Mouse (Mus musculus): ENCODE results near the gene Mybbp1a. TPM values are rescaled to one million over a fixed set of nuclear protein-coding genes. Genes with fewer than 3 reads are reported as not detected.

Gene Mybbp1a
- polyA plus RNA-seq, 1 experiment from 2014 or later, result 164 TPM

DNA sequence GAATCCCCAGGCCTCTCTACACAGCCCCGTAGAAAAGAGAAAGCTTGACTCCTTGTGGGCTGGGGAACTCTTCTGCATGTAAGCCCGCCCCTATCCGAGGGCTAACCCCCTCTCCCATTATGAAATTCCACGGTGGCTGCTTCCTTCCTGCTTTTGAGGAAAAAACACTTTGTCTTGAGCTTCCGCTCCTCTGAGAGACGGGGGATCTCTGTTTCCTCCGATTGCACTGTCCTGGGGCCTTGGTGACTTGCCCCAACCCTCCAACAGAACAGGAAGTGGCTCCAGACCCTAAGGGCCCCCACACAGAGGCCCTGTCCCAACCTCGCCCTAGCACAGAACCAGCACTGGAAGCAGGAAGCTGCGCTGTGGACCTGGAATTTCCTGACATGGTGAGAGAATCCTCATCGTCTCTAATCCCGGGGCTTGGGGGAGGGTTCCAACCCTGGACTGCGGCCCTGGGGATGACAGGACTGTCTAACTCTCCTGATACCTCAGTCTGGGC lies 16.9 kb downstream of the Mybbp1a start:
- Histone ChIP-seq H3K9ac (no peak overlapping the region), H3K9me3 (no peaks in the 10 kb centered on the region), H3K36me3 (no peaks in the 10 kb centered on the region), H3K4me3 (no peak overlapping the region), H3K4me2 (replicated peaks) (no peak overlapping the region), H3K27me3 (no peaks in the 10 kb centered on the region), H3K27ac (no peak overlapping the region), H3K4me1 (no peaks in the 10 kb centered on the region)
- 69% methylated on average over 12 of the region's 12 CpGs for WGBS
- no peak for ATAC-seq (ENCODE audit: low FRiP score, low read depth)

DNA sequence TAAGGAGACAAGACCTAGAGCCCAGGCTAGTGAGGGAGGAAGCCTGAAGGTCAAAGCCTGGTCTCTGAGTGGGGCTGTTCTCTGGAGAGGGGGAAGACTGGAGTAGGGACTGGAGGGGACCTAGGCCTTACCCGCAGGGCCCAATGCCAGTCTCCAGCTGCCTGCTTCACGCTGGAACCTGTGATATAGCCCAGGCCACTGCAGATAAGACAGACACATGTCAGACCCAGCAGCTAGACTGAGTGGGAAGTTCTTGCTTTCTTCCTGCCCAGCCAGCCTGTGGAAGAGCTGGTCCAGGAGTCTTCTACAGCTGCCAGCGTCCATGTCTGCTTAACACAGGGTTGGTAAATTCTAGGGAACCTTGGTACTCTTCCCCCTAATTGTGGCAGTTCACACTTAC lies 17.3 kb downstream of the Mybbp1a start:
- Histone ChIP-seq H3K9ac (no peak overlapping the region), H3K27ac (no peak overlapping the region), H3K4me2 (replicated peaks) (no peak overlapping the region), H3K4me3 (no peak overlapping the region), H3K4me1 (no peaks in the 10 kb centered on the region), H3K9me3 (no peaks in the 10 kb centered on the region), H3K36me3 (no peaks in the 10 kb centered on the region), H3K27me3 (no peaks in the 10 kb centered on the region)
- 0 out of 2 replicates have a peak, but pooled peaks have one; percentile 18 for ATAC-seq (ENCODE audit: low FRiP score, low read depth)
- 76% methylated on average over 3 of the region's 3 CpGs for WGBS

DNA sequence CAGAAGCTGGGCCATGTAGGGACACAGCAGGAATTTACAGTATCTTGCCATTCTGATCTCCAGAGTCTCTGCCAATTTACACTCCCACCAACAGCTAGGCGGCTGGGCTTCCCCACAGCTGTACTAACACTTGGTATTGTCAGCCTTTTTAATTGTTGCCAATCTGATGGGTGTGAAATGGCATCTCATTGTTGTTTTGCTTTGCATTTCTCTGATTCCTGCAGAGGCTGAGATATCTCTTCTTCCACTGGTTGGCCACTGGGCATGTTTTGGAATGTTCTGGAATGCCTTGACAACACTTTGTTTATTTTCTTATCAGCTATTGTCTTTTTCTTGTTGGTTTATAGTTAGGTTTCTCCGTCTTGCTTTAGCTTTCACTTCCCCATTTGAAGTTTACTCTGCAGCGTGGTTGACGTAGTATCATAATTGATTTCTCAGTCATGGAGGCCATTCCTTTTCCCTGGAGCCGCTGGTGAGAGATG lies 20.4 kb downstream of the Mybbp1a start:
- H3K4me2 ChIP-seq (replicated peaks), result no peak overlapping the region
- ATAC-seq (ENCODE audit: low FRiP score, low read depth), result no peak
- H3K9ac ChIP-seq, result no peak overlapping the region
- no peak overlapping the region for H3K4me3 ChIP-seq
- peaks cover 4% of the 10 kb centered on the region; the same call in 1 of the 2 replicates for H3K4me1 ChIP-seq
- 56% methylated on average over 5 of the region's 5 CpGs for WGBS
- H3K27ac ChIP-seq, result no peak overlapping the region
- no peaks in the 10 kb centered on the region for H3K27me3 ChIP-seq
- no peaks in the 10 kb centered on the region for H3K36me3 ChIP-seq
- H3K9me3 ChIP-seq, result no peaks in the 10 kb centered on the region

DNA sequence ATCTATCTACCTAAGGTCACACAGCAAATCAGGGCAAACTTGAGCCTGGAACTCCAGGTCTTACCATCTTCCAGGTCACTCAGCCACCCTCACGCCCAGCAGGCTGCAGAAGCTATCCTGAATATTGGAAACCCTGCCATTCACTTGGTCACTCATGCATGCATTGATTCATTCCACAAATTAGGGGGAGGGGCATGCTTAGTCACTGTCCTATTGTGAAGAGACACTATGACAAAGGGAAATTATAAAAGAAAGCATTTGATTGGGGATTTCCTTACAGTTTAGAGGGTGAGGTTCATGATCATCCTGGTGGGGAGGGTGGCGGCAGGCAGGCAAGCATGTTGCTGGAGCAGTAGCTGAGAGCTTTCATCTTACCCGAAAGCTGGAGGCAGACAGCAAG lies 23.7 kb downstream of the Mybbp1a start:
- Histone ChIP-seq H3K4me1 (peaks cover 10% of the 10 kb centered on the region; the same call in 1 of the 2 replicates), H3K4me3 (no peak overlapping the region), H3K27ac (no peak overlapping the region), H3K36me3 (no peaks in the 10 kb centered on the region), H3K4me2 (replicated peaks) (no peak overlapping the region), H3K9me3 (no peaks in the 10 kb centered on the region), H3K27me3 (no peaks in the 10 kb centered on the region), H3K9ac (no peak overlapping the region)
- WGBS, result 77% methylated on average over 3 of the region's 3 CpGs
- ATAC-seq (ENCODE audit: low FRiP score, low read depth), result no peak

DNA sequence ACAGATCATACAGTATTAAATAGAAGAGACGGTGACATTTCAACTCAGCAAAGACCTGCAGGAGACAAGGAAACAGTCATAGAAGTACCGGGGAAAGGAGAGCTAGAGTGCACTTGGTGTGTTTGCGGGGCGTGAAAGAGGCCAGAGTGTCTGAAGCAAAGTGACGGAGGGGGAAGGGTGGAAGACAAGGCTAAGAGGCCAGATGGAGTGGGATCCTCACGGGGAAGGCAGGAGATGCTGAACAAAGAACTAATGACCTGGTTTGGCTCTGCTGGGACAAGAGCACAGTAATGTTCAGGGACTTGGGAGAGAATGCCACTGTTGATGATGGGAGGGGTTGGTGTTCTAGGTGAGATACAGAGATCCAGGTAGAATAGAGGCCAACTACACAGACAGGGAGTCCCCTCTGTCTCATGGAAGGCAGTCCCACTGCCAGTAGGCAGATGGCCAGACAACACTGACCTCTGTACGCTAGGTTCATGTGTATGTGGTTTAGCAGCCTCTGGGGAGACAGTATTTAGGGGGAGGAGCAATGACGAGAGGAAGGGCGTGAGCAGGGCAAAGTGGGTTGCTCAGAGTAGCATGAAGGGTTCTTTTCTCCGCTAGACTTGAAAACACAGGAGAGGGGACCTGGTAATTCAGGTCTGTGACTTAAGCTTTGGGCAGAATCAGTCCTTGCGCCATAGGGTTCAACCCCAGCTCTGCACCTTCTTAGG lies 25.0 kb downstream of the Mybbp1a start:
- ATAC-seq (ENCODE audit: low FRiP score, low read depth), result no peak
- H3K4me2 ChIP-seq (replicated peaks), result no peak overlapping the region
- WGBS, result 62% methylated on average over 11 of the region's 11 CpGs
- no peaks in the 10 kb centered on the region for H3K27me3 ChIP-seq
- H3K4me1 ChIP-seq, result peaks cover 10% of the 10 kb centered on the region; the same call in 1 of the 2 replicates
- H3K4me3 ChIP-seq, result no peak overlapping the region
- no peaks in the 10 kb centered on the region for H3K9me3 ChIP-seq
- no peaks in the 10 kb centered on the region for H3K36me3 ChIP-seq
- H3K9ac ChIP-seq, result no peak overlapping the region
- H3K27ac ChIP-seq, result no peak overlapping the region

DNA sequence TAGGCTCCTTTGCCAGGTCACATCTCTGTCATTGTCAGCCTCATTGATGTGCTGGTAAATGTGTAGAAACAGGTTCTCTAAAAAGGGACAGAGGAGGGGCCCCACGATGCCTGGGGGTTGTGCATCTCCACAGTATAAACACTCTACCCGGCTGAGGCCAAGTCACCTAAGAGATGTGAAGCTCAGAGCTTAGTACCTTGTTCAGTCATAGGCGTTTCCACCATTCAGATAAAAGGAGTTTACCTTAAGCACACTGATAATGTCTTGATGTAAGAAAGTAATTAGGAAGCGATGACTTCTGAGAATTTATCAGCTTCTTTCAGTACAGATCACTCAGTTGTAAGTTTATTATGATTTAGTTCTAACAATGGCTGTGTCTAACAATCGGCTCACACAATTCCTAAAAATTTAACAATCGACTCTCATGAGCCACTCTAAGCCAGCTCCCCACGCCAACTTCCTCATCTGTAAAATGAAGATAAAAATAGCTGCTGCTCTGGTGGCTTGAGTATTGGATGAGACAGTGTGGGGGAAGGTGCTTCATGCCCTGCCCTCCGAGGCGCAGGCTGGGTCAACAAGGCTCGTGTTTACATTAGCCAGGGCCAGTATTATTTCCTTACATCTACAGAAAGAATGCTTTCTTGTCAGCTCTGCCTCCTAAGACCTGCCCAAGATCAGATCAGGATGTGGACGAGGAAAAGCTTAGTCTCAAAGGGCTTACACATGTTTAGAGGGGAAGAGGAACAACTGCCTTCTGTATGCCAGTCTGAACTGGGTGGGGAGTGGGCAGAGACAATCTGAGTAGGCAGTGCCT lies 25.7 kb downstream of the Mybbp1a start:
- no peak overlapping the region for H3K9ac ChIP-seq
- H3K36me3 ChIP-seq, result no peaks in the 10 kb centered on the region
- no peaks in the 10 kb centered on the region for H3K9me3 ChIP-seq
- H3K27me3 ChIP-seq, result no peaks in the 10 kb centered on the region
- H3K4me2 ChIP-seq (replicated peaks), result no peak overlapping the region
- H3K27ac ChIP-seq, result no peak overlapping the region
- H3K4me1 ChIP-seq, result peaks cover 10% of the 10 kb centered on the region; the same call in 1 of the 2 replicates
- ATAC-seq (ENCODE audit: low FRiP score, low read depth), result no peak
- no peak overlapping the region for H3K4me3 ChIP-seq
- 47% methylated on average over 11 of the region's 11 CpGs for WGBS

DNA sequence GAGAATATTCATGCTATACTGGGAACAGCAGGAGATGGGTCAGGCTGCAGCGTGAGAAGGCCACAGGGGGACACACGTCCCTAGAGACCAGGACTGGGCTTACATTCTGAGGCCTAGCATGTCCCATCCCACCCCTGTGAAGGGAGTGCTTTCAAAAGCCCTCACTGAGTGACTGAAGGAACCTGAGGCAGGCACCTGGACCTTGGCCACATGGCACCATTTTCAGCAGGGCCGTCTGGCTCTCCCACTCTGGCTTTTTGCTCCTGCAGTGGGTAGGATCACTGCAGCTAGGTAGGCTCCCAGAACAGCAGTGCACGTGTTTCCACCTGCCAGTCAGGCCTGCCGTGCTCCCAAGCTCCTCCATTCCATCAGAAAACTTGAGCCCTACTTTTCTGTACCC lies 27.4 kb downstream of the Mybbp1a start:
- Histone ChIP-seq H3K36me3 (no peaks in the 10 kb centered on the region), H3K27me3 (no peaks in the 10 kb centered on the region), H3K27ac (peak overlapping the region; percentile 3; the same call in 1 of the 2 replicates), H3K4me2 (replicated peaks) (no peak overlapping the region), H3K4me3 (no peak overlapping the region), H3K9ac (no peak overlapping the region), H3K9me3 (no peaks in the 10 kb centered on the region), H3K4me1 (peaks cover 10% of the 10 kb centered on the region; the same call in 1 of the 2 replicates)
- no peak for ATAC-seq (ENCODE audit: low FRiP score, low read depth)
- 72% methylated on average over 5 of the region's 5 CpGs for WGBS

DNA sequence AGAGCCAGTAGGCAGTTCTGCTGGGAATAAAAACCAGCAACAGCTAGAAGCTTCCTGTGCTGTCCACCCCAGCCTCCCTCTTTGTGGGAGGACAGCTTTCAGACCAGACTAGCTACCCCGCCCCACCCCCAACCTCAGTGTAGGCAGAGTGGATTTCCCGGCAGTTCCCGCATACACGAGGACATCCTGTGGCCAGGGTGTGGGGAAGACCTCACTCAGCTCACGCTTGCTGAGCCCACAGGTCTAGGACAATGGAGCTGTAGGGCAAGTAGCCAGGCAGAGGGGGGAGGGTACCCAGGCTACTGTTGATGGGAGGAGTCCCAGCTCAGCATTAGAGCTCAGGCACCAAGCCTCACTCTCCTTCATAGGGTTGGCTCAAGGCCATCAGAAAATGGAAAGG lies 28.1 kb downstream of the Mybbp1a start:
- 38% methylated on average over 5 of the region's 5 CpGs for WGBS
- no peak overlapping the region for H3K9ac ChIP-seq
- no peak overlapping the region for H3K4me2 ChIP-seq (replicated peaks)
- H3K27me3 ChIP-seq, result no peaks in the 10 kb centered on the region
- H3K4me3 ChIP-seq, result no peak overlapping the region
- H3K4me1 ChIP-seq, result peaks cover 10% of the 10 kb centered on the region; the same call in 1 of the 2 replicates
- no peaks in the 10 kb centered on the region for H3K9me3 ChIP-seq
- no peaks in the 10 kb centered on the region for H3K36me3 ChIP-seq
- H3K27ac ChIP-seq, result peak overlapping the region; percentile 3; the same call in 1 of the 2 replicates
- ATAC-seq (ENCODE audit: low FRiP score, low read depth), result no peak

DNA sequence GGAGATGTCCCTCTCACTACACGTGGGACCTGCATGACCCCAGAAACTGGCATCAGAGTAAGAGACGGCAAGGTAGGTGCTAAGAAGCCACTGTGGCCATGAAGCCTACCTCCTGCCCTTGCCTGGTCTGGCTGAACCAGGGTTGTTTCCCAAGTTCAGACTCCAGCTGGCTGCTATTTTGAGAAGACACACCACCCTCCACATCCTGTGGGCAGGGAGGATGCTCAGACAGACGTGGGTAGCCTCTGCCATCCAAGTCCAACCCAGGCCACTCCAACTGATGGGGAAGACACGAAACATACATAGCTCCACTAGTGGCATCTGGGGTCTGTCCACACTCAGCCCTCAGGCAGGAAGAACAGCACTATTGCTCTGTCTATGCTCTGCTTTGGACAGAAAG lies 28.8 kb downstream of the Mybbp1a start:
- 58% methylated on average over 4 of the region's 4 CpGs for WGBS

DNA sequence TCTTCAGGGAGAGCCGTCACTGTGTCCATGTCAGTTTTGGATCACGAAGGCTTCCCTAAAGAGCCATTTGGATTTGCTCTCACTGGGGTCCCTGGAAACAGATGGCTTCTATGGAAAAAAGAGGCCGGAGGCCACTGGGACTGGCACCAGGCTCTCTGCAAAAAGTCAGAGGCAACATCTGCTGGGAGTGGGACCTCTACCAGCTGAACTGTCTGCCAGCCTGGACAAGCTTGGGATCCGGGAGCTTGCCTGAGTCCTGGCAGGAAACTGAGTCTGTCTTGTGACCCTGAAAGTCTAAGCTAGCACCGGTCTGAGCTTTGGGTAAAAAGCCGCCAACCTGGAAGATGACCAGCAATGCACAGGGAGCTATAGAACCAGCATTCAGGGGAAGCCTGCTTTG lies 30.2 kb downstream of the Mybbp1a start:
- WGBS, result 79% methylated on average over 6 of the region's 6 CpGs
- Histone ChIP-seq H3K4me2 (replicated peaks) (no peak overlapping the region), H3K36me3 (no peaks in the 10 kb centered on the region), H3K27me3 (no peaks in the 10 kb centered on the region), H3K4me1 (peaks cover 8% of the 10 kb centered on the region; the same call in 1 of the 2 replicates), H3K4me3 (no peak overlapping the region), H3K9me3 (no peaks in the 10 kb centered on the region), H3K9ac (no peak overlapping the region), H3K27ac (no peak overlapping the region)
- ATAC-seq (ENCODE audit: low FRiP score, low read depth), result no peak

More for the DNA sequence above, 28.8 kb downstream of the Mybbp1a start:
- Histone ChIP-seq H3K36me3 (no peaks in the 10 kb centered on the region), H3K4me3 (no peak overlapping the region), H3K27ac (no peak overlapping the region), H3K9me3 (no peaks in the 10 kb centered on the region), H3K9ac (no peak overlapping the region), H3K4me2 (replicated peaks) (no peak overlapping the region), H3K4me1 (peaks cover 10% of the 10 kb centered on the region; the same call in 1 of the 2 replicates), H3K27me3 (no peaks in the 10 kb centered on the region)
- ATAC-seq (ENCODE audit: low FRiP score, low read depth), result no peak

DNA sequence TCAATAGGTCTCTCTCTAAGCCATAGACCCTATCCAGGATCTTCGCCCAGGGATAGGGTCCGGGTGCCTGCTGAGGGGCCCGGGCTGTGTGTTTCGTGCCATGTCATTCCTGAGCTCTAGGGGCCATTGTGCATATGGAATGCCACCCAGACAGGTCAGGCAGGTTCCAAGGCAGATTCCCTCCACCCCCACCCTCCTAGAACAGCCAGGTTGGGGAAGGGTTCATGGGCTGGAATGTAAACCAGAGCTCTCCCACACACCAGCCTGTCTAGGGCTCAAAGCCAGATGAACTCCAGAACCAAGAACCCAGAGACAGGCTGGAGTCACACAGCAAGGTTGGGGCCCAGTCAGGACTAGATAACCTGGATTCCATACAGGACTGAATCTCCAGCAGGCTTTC lies 32.4 kb downstream of the Mybbp1a start:
- peaks cover 9% of the 10 kb centered on the region for H3K4me1 ChIP-seq
- no peak overlapping the region for H3K27ac ChIP-seq
- no peak overlapping the region for H3K4me2 ChIP-seq (replicated peaks)
- H3K9ac ChIP-seq, result no peak overlapping the region
- 0 out of 2 replicates have a peak, but pooled peaks have one; percentile 25 for ATAC-seq (ENCODE audit: low FRiP score, low read depth)
- H3K36me3 ChIP-seq, result no peaks in the 10 kb centered on the region
- no peak overlapping the region for H3K4me3 ChIP-seq
- no peaks in the 10 kb centered on the region for H3K27me3 ChIP-seq
- H3K9me3 ChIP-seq, result no peaks in the 10 kb centered on the region
- 73% methylated on average over 4 of the region's 4 CpGs for WGBS

DNA sequence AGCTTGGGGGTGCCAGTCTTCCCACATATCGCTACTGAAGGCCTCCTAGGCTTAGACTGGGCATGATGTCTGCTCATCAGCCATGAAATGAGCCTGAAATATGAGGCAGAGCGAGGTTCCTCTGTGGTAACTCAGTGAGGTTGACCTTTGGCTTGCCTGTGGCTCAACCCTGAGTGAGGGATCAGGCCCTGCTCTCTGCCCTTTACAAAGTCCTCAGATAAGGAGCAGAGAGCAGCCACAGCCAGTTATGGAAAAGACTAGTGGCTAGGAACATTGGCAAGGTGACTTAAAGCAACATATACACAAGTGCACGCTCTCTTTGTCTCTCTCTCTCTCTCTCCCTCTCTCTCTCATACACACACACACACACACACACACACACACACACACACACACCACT lies 33.8 kb downstream of the Mybbp1a start:
- no peak overlapping the region for H3K4me3 ChIP-seq
- no peak for ATAC-seq (ENCODE audit: low FRiP score, low read depth)
- no peak overlapping the region for H3K27ac ChIP-seq
- H3K36me3 ChIP-seq, result no peaks in the 10 kb centered on the region
- 80% methylated on average over 3 of the region's 3 CpGs for WGBS
- H3K9me3 ChIP-seq, result no peaks in the 10 kb centered on the region
- no peaks in the 10 kb centered on the region for H3K27me3 ChIP-seq
- no peak overlapping the region for H3K9ac ChIP-seq
- peaks cover 9% of the 10 kb centered on the region for H3K4me1 ChIP-seq
- no peak overlapping the region for H3K4me2 ChIP-seq (replicated peaks)

Measured in limb, embryonic 13.5 days (tissue).